Mouse (Mus musculus): ENCODE measurements around the gene Aktip. TPM values are rescaled to one million over a fixed set of nuclear protein-coding genes. Genes with fewer than 3 reads are reported as not detected.

Gene Aktip
- total RNA-seq (2021) = 10 to 100 TPM; 40.1 to 42.0 TPM
- long read RNA-seq, experiment 1, transcript Aktip-205 (10 exons, 2,079 nt) = major isoform, 54 of 100 reads
- long read RNA-seq, experiment 1, transcript Aktip-201 (10 exons, 1,171 nt) = minor isoform, 28 of 100 reads
- long read RNA-seq, experiment 1, partial matches to known transcripts = 3 of 100 reads
- long read RNA-seq, experiment 1, other reads (novel, unspliced or antisense) = 13 of 100 reads
- long read RNA-seq, experiment 2, transcript Aktip-205 (10 exons, 2,079 nt) = major isoform, 40 of 85 reads
- long read RNA-seq, experiment 2, transcript Aktip-201 (10 exons, 1,171 nt) = minor isoform, 26 of 85 reads
- long read RNA-seq, experiment 2, partial matches to known transcripts = 0 of 85 reads
- long read RNA-seq, experiment 2, other reads (novel, unspliced or antisense) = 17 of 85 reads

- intact Hi-C loops (cut with DNase I) = loop anchor here (5.0 to 10.0 kb wide), 3 partner anchors 335 to 1165 kb away; no protein-coding TSS in a partner anchor
Observed at GRCm38 (mm10) chr8:91199876-91200275, at the start of gene Aktip. Gene Aktip, minus strand, starts transcription at chr8:91199976.

DNA sequence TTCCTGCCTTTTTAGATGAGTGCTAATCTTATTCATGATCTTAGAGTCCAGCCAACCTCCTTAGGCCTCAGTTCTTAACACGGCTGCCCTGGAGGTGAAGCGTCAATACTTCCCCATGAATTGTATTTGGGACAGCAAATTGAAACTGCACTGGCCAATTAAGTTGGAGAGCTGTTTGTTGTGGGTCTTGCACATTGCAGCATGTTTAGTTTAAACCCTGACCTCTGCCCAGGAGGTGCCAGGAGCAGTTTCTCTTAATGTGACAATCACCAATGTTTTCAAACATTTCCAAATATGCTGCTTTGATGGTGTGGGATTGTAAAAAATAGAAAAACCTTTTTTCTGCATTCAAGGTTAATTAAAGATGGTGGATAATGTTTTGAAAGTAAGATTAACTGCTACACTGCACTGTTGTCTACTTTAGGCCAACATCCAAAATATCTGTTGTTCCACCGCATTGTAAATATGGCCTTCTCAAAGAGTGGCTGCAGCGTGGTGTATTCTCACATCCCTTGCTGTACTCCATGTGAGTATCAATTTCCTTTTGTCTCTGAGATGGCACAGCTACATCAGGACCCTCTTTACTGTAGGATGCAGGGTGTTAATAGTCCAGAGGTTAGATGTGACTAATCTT is 46.2 kb upstream of the Aktip start:
- intact Hi-C loops (cut with DNase I) = no loop called here
- no peak for DNase-seq

More at GRCm38 (mm10) chr8:91199876-91200275, at the start of gene Aktip:
- no peak for DNase-seq

DNA sequence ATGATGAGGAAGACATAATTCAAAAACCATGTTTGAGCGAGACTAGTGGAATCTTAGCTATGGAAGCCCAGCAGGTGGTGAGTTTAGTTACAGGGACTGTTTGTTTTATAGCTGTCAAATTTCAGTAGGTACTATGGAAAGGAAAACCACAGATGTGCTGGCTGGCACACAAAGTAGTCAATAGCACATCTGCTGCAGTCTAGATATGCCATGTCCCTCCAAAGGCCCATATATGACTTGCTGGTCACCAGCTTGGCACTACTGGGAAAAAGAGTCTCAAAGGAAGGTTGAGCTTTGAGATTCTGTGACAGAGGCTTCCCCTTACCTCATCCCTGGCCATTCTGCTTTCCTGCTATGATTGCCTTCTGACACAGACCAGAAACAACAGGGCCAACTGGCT is 42.9 kb upstream of the Aktip start:
- DNase-seq = no peak
- intact Hi-C loops (cut with DNase I) = no loop called here

DNA sequence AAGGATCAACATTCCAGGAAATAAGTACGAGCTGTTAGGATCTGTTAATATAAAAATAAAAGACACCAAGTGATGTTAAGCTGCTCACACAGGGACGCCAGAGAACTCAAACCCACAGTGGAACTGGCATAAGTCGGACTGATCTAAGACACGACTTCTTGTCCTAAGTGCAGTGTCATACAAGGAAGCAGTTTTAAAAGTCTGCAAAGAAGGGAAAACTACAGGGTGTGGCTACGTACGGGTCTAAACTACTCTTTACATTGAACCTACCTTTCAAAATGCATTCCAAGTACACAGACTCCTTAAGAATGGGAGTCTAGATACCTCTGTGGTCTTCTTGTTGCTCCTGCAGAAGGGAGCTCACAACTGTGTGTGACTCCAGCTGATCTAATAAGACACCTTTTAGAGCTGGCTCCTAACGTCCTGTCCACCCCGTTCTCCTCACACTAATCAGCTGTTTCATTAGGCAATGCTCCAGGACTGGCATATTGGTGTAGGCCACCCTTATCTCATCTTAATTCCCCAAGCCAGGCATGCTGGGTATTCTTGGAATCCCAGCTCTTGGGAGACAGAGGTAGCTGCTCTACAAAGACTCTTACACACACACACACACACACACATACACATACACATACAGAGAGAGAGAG is 42.2 kb upstream of the Aktip start:
- intact Hi-C loops (cut with DNase I) = no loop called here

GRCm38 (mm10) chr8:91241371-91241770 is 41.6 kb upstream of the Aktip start:
- no peak for DNase-seq
- intact Hi-C loops (cut with DNase I) = no loop called here

More for the DNA sequence above, 42.2 kb upstream of the Aktip start:
- DNase-seq = no peak

DNA sequence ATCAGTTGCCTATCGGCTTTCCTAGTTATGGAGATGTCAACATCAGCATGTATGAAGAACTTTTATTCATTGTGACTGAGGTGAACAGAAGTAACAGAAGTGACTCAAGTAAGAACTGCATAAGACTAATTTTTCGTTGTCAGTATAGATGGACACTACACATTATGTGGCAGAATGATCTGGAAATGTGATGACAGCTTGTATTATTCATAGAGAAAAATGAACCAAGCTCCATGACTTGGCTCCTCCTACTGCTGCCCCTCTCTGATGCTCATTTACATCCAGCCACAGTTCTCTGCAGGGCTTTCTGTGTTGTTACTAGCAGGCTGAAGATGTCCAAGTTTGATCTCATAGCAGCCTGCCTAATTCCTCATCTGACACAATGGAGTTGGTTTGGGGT is 37.4 kb upstream of the Aktip start:
- no peak for DNase-seq

DNA sequence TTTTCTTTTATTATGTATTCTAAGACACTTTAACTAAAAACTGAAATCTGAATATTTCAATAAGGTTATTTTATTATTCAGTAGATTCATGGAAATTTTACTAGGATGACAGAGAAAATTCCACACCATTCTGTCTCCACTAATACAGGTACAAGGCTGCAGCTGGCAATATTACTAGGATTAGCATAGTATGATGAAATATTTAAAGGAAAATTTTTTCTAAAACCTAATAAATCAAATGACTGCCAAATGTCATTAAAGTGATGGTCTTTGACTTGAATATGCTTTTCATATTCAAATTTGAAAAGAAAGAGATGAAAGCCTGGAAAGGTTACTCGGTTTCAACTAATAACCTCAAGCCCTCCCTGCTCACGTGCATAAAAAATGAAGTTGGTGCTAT is 34.3 kb upstream of the Aktip start:
- intact Hi-C loops (cut with DNase I) = no loop called here
- DNase-seq = no peak

More for the DNA sequence above, 37.4 kb upstream of the Aktip start:
- intact Hi-C loops (cut with DNase I) = no loop called here

DNA sequence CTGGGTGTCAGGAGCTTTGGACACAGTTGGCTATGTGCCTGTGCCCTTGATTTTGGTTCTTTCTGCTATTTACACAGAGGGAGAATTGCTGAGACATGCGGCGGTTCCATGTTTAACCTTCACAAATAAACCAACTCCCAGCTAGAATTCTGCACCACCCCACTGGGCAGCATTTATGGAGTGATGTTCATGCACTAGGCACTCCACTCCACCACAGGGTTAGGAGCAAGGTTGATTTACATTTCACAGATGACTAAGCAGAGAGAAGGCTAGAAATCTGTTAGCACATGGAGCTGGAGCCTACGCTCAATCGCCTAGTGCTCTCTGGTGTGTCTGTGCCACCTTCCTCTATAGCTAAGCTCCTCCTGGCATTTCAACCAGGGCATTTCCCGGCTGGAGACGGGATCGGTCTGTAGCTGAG is 27.7 kb upstream of the Aktip start:
- intact Hi-C loops (cut with DNase I) = no loop called here
- DNase-seq = no peak

DNA sequence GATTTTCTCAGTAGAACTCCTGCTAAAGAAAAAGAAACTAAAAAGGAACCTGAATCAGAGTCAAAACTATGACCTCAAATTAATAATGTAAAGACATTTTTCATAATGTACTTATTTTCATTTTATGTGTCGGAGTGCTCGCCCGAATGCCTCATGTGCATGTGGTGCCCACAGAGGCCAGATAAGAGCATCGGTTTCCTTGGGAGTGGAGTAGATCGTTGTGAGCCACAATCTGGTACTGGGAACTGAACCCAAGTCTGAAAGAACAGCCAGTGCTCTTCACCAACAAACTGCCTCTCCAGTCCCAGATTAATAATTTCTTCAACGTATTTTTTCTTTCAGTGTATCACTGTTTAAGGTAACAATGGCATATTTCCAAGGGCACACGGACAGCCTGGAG is 24.5 kb upstream of the Aktip start:
- intact Hi-C loops (cut with DNase I) = no loop called here
- no peak for DNase-seq

DNA sequence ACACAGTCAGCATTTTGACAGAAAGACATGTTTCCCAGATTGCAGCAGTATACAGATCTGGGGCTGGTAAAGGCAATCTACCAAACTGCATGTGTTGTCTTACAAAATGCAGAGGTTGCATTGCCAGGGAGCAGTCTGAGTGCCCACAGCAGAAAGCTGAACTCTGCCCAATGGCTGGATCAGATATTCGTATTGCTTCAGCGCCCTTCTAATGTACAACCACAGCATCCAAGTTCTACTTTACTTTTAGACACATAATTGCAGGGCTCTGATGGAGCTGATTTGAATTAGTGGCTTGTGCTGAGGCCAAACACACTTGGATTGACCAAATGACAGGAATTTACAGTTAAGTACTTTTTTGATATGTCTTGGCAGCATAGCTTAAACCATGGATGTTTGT is 22.1 kb upstream of the Aktip start:
- intact Hi-C loops (cut with DNase I) = no loop called here

DNA sequence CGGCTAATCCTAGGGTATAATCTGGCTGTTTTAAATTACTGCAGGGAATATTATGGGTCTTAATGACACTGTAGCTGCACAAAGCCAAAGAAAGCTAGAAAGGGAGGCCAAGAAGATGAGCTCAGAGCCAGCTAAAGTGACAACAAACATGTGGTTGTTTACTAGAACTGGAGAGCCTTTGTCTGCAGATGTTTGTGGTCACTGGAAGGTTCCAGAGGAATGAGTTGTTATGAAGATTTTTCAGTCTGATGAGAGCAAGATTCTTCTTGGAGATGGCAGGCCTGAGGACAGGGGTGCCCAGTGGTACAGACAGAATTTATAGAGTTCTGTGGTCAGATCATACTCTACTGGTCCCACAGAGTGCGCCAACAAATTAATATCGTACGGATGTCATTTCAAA is 18.5 kb upstream of the Aktip start:
- intact Hi-C loops (cut with DNase I) = no loop called here
- no peak for DNase-seq

More for the DNA sequence above, 22.1 kb upstream of the Aktip start:
- DNase-seq = no peak

GRCm38 (mm10) chr8:91217062-91217905 is 17.5 kb upstream of the Aktip start:
- DNase-seq = no peak
- intact Hi-C loops (cut with DNase I) = no loop called here

DNA sequence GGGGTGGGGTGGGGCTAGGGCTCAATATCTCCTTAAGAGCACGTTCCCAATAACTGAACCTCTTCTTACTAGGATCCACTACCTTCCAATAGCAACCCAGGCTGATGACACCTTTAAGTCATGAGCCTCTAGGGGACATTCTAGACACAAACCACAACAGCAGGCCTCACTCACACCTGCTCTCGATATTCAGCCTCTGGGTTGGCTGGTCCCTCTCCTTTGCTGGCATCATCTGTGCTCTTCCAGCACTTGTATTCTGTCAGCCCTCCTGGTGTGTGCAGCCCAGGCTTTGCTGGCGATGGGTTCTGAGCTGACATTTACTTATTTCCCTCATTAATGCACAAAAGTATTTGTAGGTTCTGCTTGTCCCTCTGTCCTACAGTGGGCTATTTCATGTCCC is 14.5 kb upstream of the Aktip start:
- DNase-seq = no peak
- intact Hi-C loops (cut with DNase I) = no loop called here

DNA sequence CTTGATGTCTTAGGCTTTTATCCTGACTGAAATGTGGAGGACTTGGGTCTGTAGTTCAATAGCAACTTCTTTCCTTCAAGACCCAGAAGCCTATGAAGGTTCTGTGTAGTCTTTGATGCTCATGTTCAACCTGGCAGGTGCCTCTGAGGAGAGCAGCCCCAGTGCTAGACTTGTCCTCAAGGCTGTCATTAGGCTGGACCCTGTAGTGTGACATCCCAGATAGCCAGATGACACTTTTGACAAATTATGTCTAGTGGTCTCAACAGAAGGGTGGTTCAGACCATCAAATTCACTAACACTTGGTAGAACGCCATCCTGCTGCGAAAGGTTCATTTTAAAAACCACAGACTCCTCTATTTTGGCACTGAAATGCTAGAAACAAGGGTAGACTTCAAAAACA is 13.2 kb upstream of the Aktip start:
- no peak for DNase-seq
- intact Hi-C loops (cut with DNase I) = no loop called here

GRCm38 (mm10) chr8:91209658-91210057 is 9.9 kb upstream of the Aktip start:
- intact Hi-C loops (cut with DNase I) = no loop called here
- DNase-seq = no peak

DNA sequence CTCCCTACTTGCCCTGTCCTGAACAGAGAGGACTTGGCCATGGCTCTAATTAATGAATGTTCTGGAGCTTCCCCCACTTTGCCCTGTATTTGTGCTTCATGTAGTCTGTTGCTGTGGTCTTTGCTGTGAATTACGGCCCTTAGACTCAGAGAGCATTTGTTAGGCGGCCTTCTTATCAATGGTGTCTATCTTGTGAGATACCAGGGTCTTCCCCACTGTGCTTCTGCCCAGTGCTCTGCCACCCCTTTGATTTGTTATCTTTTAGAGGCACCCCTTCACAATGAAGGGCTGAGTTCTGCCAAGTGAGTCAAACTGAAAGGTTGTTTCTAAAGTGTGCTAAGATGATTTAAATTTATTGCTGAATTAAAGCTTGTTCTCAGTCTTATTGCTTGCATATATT is 7.9 kb upstream of the Aktip start:
- intact Hi-C loops (cut with DNase I) = no loop called here
- DNase-seq = no peak

- no peak for DNase-seq
- intact Hi-C loops (cut with DNase I) = no loop called here
Observed at GRCm38 (mm10) chr8:91205897-91206296, 6.1 kb upstream of the Aktip start.

DNA sequence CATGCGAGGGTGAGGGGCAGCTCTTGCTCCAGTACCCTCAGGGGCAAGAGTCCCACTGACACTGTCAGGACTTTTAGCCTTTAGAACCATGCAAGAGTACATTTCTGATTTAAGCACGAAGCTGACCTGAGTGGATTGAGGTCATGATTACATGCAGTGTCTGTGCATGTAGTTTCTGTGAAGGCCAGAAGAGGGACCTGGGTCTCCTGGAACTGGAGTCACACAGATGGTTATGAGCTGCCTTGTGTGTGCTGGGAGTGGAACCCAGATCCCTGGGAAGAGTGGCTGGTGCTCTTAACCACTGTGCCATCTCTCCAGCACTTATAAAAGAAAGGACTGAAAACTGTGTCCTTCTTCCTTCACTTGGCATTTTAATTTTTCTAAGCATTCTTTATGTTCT is 1.4 kb upstream of the Aktip start:
- no peak for DNase-seq
- intact Hi-C loops (cut with DNase I) = no loop called here

GRCm38 (mm10) chr8:91198036-91198435 is 1.7 kb downstream of the Aktip start:
- DNase-seq = no peak
- intact Hi-C loops (cut with DNase I) = loop anchor here (5.0 to 10.0 kb wide), 3 partner anchors 337 to 1167 kb away; no protein-coding TSS in a partner anchor

DNA sequence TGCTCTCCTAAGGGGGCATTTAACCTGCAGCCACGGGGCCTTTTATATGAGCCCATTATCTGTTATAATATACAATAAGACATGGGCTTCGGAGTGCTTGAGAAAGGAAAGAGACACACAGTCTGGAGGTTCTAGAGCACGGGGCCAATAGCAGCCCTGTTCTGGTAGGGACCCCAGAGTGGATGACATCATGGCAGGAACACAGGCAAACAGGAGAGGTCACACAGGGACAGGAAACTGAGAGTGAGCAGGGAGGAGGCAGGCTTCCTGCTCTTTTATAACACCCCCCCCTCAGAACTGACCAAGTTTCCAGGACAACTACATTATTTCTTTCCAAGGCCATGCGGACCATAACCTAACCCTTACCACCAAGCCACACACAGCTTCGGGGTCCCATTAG is 2.5 kb downstream of the Aktip start:
- intact Hi-C loops (cut with DNase I) = loop anchor here (5.0 to 10.0 kb wide), 3 partner anchors 338 to 1168 kb away; no protein-coding TSS in a partner anchor
- DNase-seq = peak; percentile 8 to 21
